Mouse (Mus musculus): ENCODE data around the gene Senp5.

The Senp5 gene

GRCm38 (mm10) chr16:31940586-31940985, 62.5 kb downstream of the Senp5 start:
- DNase-seq (ENCODE audit: low spot score in 2 of 2) = no peak

DNA sequence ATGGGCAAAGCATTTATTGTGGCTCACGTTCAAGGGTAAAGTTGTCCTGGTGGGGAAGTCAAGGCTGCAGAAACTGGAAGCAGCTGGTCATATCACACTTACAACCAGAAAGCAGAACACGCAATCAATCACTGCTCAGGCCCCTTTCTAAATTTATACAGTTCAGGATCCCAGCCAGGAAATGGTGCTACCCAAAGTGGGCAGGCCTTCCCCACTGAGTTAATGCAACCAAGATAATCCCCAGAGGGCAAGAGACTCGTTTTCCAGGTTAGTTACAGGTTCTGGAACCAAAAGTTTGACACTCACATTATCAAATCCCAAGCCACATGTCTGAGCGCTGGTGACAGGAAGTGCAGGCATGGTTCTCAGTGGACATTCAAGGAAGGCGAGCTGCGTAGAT, 64.2 kb downstream of the Senp5 start:
- no peak for DNase-seq (ENCODE audit: low spot score in 2 of 2)

GRCm38 (mm10) chr16:31936568-31936967, 66.5 kb downstream of the Senp5 start:
- DNase-seq (ENCODE audit: low spot score in 2 of 2) = no peak

GRCm38 (mm10) chr16:31935091-31935979, 67.8 kb downstream of the Senp5 start:
- DNase-seq (ENCODE audit: low spot score in 2 of 2) = no peak

- DNase-seq (ENCODE audit: low spot score in 2 of 2) = no peak
Observed at GRCm38 (mm10) chr16:31934550-31935010, 68.5 kb downstream of the Senp5 start.

- peak; percentile 39 to 54 for DNase-seq (ENCODE audit: low spot score in 2 of 2)
Observed at GRCm38 (mm10) chr16:31933751-31934549, 69.1 kb downstream of the Senp5 start, which contains the start of gene Pigz. TSS of gene Pigz (plus strand) at chr16:31933851.

- DNase-seq (ENCODE audit: low spot score in 2 of 2) = peak; percentile 72 to 84
Observed at GRCm38 (mm10) chr16:31932840-31933697, 70.0 kb downstream of the Senp5 start.

- DNase-seq (ENCODE audit: low spot score in 2 of 2) = no peak
Observed at GRCm38 (mm10) chr16:31932255-31932654, 70.8 kb downstream of the Senp5 start.

DNA sequence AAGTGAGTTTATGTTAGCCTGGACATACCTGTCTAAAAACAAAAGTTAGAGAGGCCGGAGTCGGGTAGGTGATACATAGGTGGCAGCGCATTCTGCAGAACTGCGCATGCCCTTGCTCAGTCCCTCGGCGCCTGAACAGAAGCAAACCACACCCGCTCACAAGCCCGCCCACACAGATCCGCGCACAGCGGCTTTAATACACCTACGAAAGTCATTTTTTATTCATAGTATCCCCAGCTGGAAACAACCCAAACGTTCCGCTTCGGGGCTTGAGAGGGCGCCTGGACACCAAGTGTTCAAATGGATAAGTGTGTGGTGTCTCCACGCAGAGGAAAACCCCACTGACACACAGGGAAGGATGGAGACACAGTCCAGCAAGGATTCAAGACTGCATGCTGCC, 71.8 kb downstream of the Senp5 start:
- no peak for DNase-seq (ENCODE audit: low spot score in 2 of 2)

GRCm38 (mm10) chr16:31927412-31927811, 75.7 kb downstream of the Senp5 start:
- DNase-seq (ENCODE audit: low spot score in 2 of 2) = no peak

GRCm38 (mm10) chr16:31926547-31927182, 76.4 kb downstream of the Senp5 start:
- DNase-seq (ENCODE audit: low spot score in 2 of 2) = no peak

DNA sequence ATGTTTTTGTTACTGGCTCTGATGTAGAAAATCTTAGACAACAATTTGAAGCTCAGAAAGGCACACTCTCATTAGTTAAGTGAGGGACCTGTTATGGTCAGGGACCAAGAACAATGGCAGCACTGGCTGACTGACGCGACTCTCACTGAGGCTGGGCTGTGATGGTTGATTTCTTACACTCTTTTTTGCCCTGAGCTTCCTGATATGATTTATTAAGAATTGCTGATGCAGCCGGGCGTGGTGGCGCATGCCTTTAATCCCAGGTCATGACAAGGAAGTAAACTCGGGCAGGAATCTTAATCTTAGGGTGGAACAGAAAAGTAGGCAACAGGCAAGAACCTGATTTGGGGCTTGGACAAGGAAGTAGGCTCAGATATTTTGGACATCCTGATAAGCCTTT, 77.0 kb downstream of the Senp5 start:
- DNase-seq (ENCODE audit: low spot score in 2 of 2) = no peak

DNA sequence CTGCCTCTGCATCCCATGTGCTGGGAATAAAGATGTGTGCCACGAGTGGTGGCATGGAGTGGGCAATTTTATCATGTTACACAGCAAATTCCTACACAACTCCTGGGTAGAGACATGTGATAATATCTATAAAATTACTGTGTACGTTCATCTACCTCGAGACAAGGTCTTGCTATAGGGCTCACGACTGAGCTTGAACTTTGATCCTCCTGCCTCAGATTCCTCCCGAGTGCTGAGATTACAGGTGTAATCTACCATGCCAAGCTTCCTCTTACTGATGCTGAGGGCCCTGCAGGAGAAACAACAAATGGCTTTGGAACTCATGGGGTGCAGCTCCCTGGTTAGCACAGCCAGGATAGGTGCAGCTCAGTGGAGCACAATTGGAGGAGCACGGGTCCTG, 78.7 kb downstream of the Senp5 start:
- no peak for DNase-seq (ENCODE audit: low spot score in 2 of 2)

DNA sequence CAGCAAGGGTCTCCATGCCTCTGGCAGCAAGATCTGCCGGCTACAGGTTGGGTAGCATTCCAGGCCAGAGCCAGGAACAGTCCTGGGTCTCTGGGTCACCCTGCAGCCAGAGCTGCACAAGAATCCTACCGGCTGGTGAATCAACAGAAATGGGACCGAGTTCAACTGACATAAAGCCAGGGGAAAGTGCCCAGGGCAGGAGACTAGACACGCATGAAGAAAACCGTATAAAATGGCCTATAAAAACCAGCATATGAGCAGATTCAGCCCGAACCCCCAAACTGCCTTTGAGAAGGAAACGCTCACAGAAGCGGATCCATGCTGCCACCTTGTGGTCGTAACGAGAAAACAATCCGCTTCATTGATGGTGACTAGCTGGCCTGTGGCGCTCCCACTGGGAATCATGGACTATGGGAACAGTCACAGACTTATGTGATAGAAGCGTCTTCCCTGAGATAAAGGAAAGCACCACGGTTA, 84.8 kb downstream of the Senp5 start:
- DNase-seq (ENCODE audit: low spot score in 2 of 2) = peak; percentile 60 to 65

- DNase-seq (ENCODE audit: low spot score in 2 of 2) = no peak
Observed at GRCm38 (mm10) chr16:31917776-31918175, 85.3 kb downstream of the Senp5 start.

DNA sequence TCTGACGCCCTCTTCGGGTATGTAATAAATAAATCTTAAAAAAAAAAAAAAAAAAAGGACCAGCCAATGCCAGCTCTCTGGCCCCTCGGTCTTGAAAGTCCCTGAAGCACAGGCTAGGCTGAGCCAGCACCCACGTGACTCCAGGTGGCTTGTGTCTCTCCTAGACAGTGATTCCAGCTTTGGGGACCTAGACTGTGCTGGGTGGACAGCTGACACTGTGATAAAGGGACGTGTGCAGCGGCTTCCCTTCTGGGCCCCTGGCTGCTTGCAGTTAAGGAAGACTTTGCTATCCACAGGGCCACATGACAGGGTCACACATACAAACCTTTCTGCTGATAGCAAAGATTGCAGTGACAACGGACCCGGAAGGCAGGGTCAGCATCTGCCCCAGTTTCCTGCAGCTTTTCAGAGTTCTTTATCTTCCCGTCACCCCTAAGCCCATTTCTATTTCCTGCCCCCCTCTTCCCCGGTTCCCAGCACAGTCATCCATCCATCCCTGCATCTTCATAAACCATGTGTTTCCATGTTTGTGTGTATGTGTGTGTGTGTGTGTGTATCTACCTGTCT, 92.7 kb downstream of the Senp5 start:
- DNase-seq (ENCODE audit: low spot score in 2 of 2) = no peak
